Mouse (Mus musculus): ENCODE measurements around the gene Hydin.

GRCm38 (mm10) chr8:110550343-110550742, 283.6 kb downstream of the Hydin start:
- TF ChIP-seq CTCF (IDR thresholded peaks at IDR 0.05; ENCODE audit: low read depth) (peak; percentile 31), EP300 (IDR thresholded peaks at IDR 0.05; ENCODE audit: low read depth) (no peak)

Data from liver, postnatal 0 days (tissue).